Mouse (Mus musculus): Measurements from ENCODE around the gene Stard13. TPM values are rescaled to one million over a fixed set of nuclear protein-coding genes. Genes with fewer than 3 reads are reported as not detected.

The Stard13 gene
- polyA plus RNA-seq, 1 experiment from 2014 or later, result 3.4 TPM

DNA sequence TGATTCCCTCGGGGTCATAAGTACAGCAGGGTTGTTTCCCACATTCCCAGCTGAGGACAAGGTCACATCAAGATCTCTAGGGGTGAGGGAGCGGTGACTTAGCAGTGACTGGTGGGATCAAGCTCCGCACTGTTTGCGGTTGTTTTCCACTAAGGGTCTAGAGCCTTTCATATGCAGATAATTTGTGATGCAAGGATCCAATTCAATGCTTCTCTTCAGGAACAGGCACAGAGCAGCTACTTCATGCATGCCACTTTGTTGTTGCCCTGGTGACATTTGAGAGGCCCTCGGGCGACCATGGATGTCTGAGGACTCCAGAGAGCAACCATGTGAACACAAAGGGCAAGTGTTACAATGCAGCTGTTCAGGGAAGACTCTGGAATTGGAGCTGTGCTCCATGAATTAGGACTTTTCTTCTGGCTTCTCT lies 14.9 kb downstream of the Stard13 start:
- no peaks in the 10 kb centered on the region for H3K27me3 ChIP-seq (ENCODE audit: low read depth, poor library complexity, severe bottlenecking)
- H3K4me3 ChIP-seq, result no peak overlapping the region
- no peak for DNase-seq (ENCODE audit: low spot score)
- H3K9me3 ChIP-seq (replicated peaks), result no peaks in the 10 kb centered on the region
- no peak overlapping the region for H3K27ac ChIP-seq
- H3K4me1 ChIP-seq, result peaks cover 23% of the 10 kb centered on the region
- 72% methylated on average over 6 of the region's 6 CpGs for WGBS
- no peaks in the 10 kb centered on the region for H3K36me3 ChIP-seq

GRCm38 (mm10) chr5:151213097-151213496 lies 20.5 kb downstream of the Stard13 start:
- H3K4me3 ChIP-seq, result no peak overlapping the region
- DNase-seq (ENCODE audit: low spot score), result no peak
- H3K27ac ChIP-seq, result no peak overlapping the region
- WGBS, result 91% methylated on average over 3 of the region's 3 CpGs
- no peaks in the 10 kb centered on the region for H3K9me3 ChIP-seq (replicated peaks)
- no peaks in the 10 kb centered on the region for H3K27me3 ChIP-seq (ENCODE audit: low read depth, poor library complexity, severe bottlenecking)
- H3K4me1 ChIP-seq, result peaks cover 12% of the 10 kb centered on the region
- no peaks in the 10 kb centered on the region for H3K36me3 ChIP-seq

GRCm38 (mm10) chr5:151210869-151211268 lies 22.8 kb downstream of the Stard13 start:
- no peak for DNase-seq (ENCODE audit: low spot score)
- 92% methylated on average over 1 of the region's 1 CpGs for WGBS
- Histone ChIP-seq H3K9me3 (replicated peaks) (no peaks in the 10 kb centered on the region), H3K27me3 (ENCODE audit: low read depth, poor library complexity, severe bottlenecking) (no peaks in the 10 kb centered on the region), H3K4me1 (peaks cover 1% of the 10 kb centered on the region; the same call in 1 of the 2 replicates), H3K4me3 (no peak overlapping the region), H3K27ac (no peak overlapping the region), H3K36me3 (no peaks in the 10 kb centered on the region)

GRCm38 (mm10) chr5:151210060-151210459 lies 23.6 kb downstream of the Stard13 start:
- H3K4me1 ChIP-seq, result no peaks in the 10 kb centered on the region
- DNase-seq (ENCODE audit: low spot score), result no peak
- no peaks in the 10 kb centered on the region for H3K27me3 ChIP-seq (ENCODE audit: low read depth, poor library complexity, severe bottlenecking)
- H3K36me3 ChIP-seq, result no peaks in the 10 kb centered on the region
- no peak overlapping the region for H3K27ac ChIP-seq
- no peak overlapping the region for H3K4me3 ChIP-seq
- WGBS, result 86% methylated on average over 2 of the region's 2 CpGs
- H3K9me3 ChIP-seq (replicated peaks), result no peaks in the 10 kb centered on the region

DNA sequence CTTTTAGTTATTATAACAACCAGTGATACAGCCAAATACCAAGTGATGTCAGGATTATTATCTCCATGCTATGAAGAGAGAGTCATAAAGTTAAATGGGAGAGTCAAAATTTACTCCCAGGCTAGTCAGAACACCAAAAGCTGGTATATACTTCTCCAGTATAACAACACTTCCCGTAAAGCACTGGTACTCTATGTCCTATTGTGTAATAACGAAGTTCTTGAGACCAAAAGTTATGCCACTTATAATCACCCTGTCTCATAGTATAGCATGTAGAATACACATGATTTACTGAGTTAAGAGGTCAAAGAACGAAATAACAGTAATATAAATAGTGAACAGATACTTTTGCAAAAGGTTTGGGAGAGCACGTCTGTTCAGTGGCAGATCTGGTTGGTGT lies 28.6 kb downstream of the Stard13 start:
- Histone ChIP-seq H3K9me3 (replicated peaks) (no peaks in the 10 kb centered on the region), H3K4me1 (no peaks in the 10 kb centered on the region), H3K36me3 (no peaks in the 10 kb centered on the region), H3K27ac (no peak overlapping the region), H3K4me3 (no peak overlapping the region), H3K27me3 (ENCODE audit: low read depth, poor library complexity, severe bottlenecking) (no peaks in the 10 kb centered on the region)
- 94% methylated on average over 4 of the region's 4 CpGs for WGBS
- no peak for DNase-seq (ENCODE audit: low spot score)

GRCm38 (mm10) chr5:151202925-151203324 lies 30.7 kb downstream of the Stard13 start:
- Histone ChIP-seq H3K9me3 (replicated peaks) (no peaks in the 10 kb centered on the region), H3K27me3 (ENCODE audit: low read depth, poor library complexity, severe bottlenecking) (no peaks in the 10 kb centered on the region), H3K36me3 (no peaks in the 10 kb centered on the region), H3K4me3 (no peak overlapping the region), H3K27ac (no peak overlapping the region), H3K4me1 (no peaks in the 10 kb centered on the region)
- DNase-seq (ENCODE audit: low spot score), result no peak
- 78% methylated on average over 5 of the region's 5 CpGs for WGBS

GRCm38 (mm10) chr5:151201220-151201619 lies 32.4 kb downstream of the Stard13 start:
- no peak for DNase-seq (ENCODE audit: low spot score)
- Histone ChIP-seq H3K27ac (no peak overlapping the region), H3K4me3 (no peak overlapping the region), H3K27me3 (ENCODE audit: low read depth, poor library complexity, severe bottlenecking) (no peaks in the 10 kb centered on the region), H3K36me3 (no peaks in the 10 kb centered on the region), H3K4me1 (no peaks in the 10 kb centered on the region), H3K9me3 (replicated peaks) (no peaks in the 10 kb centered on the region)
- WGBS, result 92% methylated on average over 3 of the region's 3 CpGs

DNA sequence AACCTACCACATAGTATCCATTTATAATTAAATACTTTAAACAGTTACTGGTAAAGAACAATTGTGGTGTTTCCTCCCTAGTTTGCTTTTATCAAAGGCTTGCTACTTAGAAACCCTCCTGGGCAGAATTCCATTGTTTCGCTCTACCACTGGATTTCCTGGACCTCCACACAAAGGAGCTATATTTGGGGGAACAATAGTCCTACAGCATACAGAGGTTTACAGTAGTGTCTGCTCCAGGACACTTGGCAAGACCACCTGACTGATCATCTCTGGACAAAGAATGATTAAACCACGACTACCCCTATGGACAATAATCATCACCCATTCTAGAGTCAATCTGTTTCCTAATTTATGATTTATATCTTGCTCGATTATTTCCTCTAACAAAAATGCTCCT lies 34.4 kb downstream of the Stard13 start:
- Histone ChIP-seq H3K36me3 (no peaks in the 10 kb centered on the region), H3K27me3 (ENCODE audit: low read depth, poor library complexity, severe bottlenecking) (no peaks in the 10 kb centered on the region), H3K27ac (no peak overlapping the region), H3K9me3 (replicated peaks) (no peaks in the 10 kb centered on the region), H3K4me3 (no peak overlapping the region), H3K4me1 (no peaks in the 10 kb centered on the region)
- whole genome bisulfite sequencing, result 86% methylated on average over 3 of the region's 3 CpGs
- no peak for DNase-seq (ENCODE audit: low spot score)

DNA sequence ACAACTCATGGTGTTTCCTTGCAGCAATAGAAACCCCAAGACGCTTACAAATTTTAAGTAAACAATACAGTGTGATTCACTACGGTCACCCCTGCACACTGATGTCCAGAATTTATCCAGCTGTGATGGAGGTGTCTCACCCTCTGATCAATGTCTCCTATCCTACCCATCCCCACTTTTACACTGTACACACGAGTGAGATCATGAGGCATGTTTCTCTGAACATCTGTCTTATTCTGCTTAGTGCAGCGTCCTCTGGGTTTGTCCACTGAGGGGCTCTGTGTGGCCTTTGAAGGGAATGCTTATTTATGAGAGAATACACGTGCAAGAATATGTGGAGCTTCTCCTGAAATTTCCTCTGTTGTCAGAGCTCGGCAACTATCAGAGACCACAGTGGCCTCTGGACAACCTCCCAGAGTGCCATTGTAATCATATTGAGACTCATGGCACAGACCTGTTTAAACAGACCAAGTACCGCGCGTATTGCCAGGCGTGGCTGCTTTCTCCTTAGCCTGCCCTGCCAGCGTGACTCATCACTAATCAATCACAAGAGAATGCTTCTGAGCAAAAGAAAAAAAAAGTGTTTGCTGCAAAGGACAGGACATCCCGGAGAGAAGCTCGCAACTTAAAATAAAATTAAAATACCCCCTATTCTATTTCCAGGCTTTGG lies 36.9 kb downstream of the Stard13 start:
- no peaks in the 10 kb centered on the region for H3K36me3 ChIP-seq
- no peak for DNase-seq (ENCODE audit: low spot score)
- no peaks in the 10 kb centered on the region for H3K27me3 ChIP-seq (ENCODE audit: low read depth, poor library complexity, severe bottlenecking)
- no peak overlapping the region for H3K4me3 ChIP-seq
- no peaks in the 10 kb centered on the region for H3K4me1 ChIP-seq
- 81% methylated on average over 13 of the region's 13 CpGs for WGBS
- H3K27ac ChIP-seq, result no peak overlapping the region
- H3K9me3 ChIP-seq (replicated peaks), result no peaks in the 10 kb centered on the region

- Histone ChIP-seq H3K9me3 (replicated peaks) (no peaks in the 10 kb centered on the region), H3K27ac (no peak overlapping the region), H3K4me1 (peaks cover 9% of the 10 kb centered on the region; the same call in 1 of the 2 replicates), H3K36me3 (no peaks in the 10 kb centered on the region), H3K4me3 (no peak overlapping the region), H3K27me3 (ENCODE audit: low read depth, poor library complexity, severe bottlenecking) (no peaks in the 10 kb centered on the region)
- WGBS, result 57% methylated on average over 3 of the region's 3 CpGs
- DNase-seq (ENCODE audit: low spot score), result no peak
These were observed 39.6 kb downstream of the Stard13 start for GRCm38 (mm10) chr5:151193885-151194520.

DNA sequence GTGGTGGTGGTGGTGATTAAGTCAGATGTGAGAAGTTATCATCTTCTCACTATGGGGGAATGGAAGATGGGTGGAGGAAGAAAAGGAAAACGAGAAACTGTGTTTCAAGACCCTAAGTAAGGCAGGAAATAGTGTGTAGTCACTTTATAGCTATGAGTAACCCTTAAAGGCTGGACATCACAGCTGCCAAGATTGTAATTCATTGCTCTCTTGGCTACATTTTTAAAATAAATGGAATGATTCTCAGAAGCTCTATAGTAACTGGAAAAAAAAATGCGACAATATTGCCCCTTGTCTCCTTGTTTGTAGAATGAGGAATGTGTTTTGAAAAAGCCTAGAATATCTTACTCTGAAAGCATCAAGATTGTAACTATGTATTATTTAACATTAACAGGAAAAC lies 41.4 kb downstream of the Stard13 start:
- no peaks in the 10 kb centered on the region for H3K27me3 ChIP-seq (ENCODE audit: low read depth, poor library complexity, severe bottlenecking)
- no peaks in the 10 kb centered on the region for H3K9me3 ChIP-seq (replicated peaks)
- WGBS, result 82% methylated on average over 2 of the region's 2 CpGs
- no peak overlapping the region for H3K27ac ChIP-seq
- DNase-seq (ENCODE audit: low spot score), result no peak
- H3K4me1 ChIP-seq, result peaks cover 9% of the 10 kb centered on the region; the same call in 1 of the 2 replicates
- no peaks in the 10 kb centered on the region for H3K36me3 ChIP-seq
- H3K4me3 ChIP-seq, result no peak overlapping the region

DNA sequence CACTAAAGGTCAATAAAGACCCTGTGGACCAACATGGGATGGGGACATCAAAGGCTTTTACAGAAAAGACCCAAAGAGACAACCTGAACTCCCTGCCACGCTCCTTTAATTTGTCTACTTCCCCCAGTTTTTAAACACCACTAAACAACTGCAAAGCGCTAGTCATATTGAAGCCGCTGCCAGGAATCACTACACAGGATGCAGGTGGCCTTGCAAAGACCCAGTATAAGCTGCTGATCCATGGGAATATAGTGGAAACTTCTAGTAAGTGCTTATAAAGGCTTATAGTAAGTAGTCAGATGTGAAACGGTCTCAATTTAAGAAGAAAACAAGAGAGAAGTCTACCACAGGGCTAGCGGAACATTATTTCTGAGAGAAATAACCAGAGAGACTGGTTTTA lies 42.9 kb downstream of the Stard13 start:
- H3K27ac ChIP-seq, result no peak overlapping the region
- DNase-seq (ENCODE audit: low spot score), result no peak
- H3K27me3 ChIP-seq (ENCODE audit: low read depth, poor library complexity, severe bottlenecking), result no peaks in the 10 kb centered on the region
- H3K4me1 ChIP-seq, result peaks cover 9% of the 10 kb centered on the region; the same call in 1 of the 2 replicates
- 84% methylated on average over 5 of the region's 5 CpGs for WGBS
- H3K4me3 ChIP-seq, result no peak overlapping the region
- no peaks in the 10 kb centered on the region for H3K9me3 ChIP-seq (replicated peaks)
- H3K36me3 ChIP-seq, result no peaks in the 10 kb centered on the region

DNA sequence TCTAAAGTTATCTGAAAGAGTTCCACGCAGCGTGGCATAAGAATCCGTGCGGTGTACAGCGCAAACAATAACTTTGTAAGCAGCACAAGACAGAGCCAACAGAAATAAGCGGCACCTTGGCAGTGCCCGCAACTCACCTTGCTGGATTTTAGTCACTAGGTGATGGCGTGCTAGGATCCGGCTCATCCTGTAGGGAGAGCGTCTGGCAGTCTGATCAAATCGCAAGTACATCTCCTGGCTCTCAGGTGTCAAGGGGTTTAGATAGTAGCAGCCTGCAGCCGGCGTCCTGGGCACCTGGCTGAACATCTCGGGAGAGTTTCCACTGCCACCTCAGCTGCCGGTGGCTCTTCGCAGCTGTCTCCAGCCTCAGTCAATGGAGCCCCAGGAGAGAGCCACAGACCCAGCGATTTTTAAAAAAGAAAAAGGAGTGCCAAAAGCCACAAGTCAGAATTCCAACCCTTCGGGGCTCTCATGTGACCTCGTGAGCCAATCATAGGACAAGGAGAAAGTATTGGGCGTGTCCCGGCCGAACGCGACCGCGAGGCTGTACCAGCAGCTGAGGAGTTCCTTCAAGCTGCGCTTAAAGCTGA lies 43.8 kb downstream of the Stard13 start:
- Histone ChIP-seq H3K36me3 (no peaks in the 10 kb centered on the region), H3K4me3 (peak overlapping the region; percentile 62), H3K9me3 (replicated peaks) (no peaks in the 10 kb centered on the region), H3K27me3 (ENCODE audit: low read depth, poor library complexity, severe bottlenecking) (no peaks in the 10 kb centered on the region), H3K4me1 (peaks cover 9% of the 10 kb centered on the region; the same call in 1 of the 2 replicates), H3K27ac (peak overlapping the region; percentile 69)
- DNase-seq (ENCODE audit: low spot score), result peak; percentile 85
- 4% methylated on average over 27 of the region's 27 CpGs for WGBS
